Mouse (Mus musculus) cerebellum, postnatal 25 days (tissue): ENCODE data around the gene AC124502.3.
"Not testable (repeated sequence)": the region's sequence is repeated elsewhere in the genome, so short reads cannot be mapped to it uniquely, and the experiment has no call there.

Experiments used
- DNase-seq, 2 experiments: peaks; one replicate each; pipeline ENCODE4 v3.0.0; 2021; ENCODE audit warnings: mixed read lengths in 2 of 2

Gene AC124502.3

DNA sequence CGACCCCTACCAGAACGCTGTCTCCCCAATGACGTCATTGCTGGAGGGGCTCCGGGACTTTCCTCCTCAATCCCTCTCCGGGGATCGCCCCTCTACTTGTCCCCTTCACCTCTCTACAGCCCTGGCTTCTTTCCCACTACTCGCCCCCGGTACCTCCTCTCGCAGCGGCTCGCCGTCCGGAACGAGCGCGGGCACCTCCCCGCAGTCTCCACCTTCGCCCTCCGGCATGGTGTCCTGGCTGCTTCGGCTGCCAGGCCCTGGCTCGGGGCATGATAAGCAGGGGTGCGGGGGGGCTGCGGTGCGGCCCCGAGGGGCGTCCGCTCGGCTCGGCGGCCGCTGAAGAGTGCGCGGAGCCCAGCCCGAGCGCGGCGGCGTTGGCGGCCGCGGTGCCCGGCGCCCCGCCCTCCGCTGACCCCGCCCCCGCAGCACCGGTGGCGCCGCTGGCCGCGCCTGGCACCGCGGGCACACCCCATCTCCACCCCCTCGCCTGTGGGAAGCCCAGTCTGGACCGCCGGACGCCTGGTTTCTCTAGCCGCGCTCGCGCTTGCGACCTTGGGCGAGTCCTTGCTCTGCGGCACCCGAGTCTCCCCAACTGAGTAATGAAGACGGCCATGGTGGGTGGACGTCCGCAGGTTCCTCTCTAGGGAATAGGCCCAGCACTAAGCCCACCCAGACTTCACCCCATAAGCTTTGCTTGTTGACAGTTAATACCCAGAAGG, 46.6 kb downstream of the AC124502.3 start, which contains the start of gene Tmem151a:
Tmem151a (minus strand) TSS at position 387 of the 719 bp plus-strand sequence.
- peak; percentile 79 to 88 for DNase-seq

DNA sequence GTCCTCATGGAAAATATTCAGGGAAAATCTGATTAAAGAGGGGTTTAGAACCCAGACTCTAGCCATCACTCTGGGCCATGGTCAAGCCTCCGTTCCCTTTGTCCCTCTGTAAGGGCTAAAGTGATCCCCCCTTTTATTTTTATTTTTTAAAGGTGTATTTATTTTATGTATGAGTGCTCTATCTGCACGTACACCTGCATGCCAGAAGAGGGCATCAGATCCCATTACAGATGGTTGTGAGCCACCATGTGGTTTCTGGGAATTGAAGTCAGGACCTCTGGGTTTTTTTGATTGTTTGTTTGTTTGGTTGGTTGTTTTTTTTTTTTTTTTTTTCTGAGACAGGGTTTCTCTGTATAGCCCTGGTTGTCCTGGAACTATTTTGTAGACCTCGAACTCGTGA, 47.8 kb downstream of the AC124502.3 start:
- DNase-seq = not testable (repeated sequence)

DNA sequence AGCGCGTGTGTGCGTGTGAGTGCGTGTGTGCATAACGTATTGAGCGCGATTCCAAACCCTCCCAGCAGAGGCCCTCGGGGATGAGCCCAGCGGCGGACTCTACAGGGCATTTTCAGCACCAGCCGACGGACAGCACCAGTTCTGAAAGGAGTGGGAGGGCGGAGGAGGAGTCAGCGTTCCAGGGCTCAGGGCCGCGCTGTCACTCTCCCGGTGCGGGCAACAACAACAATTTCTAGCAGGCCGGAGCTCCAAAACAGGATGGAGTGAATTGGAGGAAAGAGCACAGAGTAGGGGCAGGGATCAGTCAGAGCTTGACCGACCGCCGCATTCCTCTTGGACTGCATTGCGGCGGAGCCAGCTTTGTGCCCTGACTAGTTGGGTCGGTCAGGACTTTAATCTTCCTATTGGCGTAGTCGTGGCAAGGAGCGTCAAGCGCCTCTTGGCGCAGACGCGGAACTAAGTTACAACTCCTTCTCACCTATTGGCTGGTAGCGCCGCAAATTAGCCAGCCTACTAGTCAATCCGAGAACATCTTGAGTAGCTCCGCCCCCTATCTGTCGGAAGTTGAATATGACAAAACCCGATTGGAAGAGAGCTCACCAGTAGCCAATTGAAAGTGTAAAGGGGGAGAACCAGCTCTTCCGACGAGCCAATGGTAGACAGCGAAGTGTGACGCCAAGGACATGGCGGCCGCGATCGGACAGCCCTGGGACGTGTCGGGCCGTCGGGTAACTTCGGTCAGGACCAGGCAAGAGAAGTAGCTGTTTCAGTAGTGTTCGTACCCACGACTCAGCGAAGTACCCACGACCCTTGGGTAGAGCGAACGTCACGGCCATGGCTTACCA, 49.4 kb downstream of the AC124502.3 start, which contains the start of gene Yif1a:
Yif1a (plus strand) TSS at position 655 of the 845 bp plus-strand sequence.
- peak; percentile 90 to 93 for DNase-seq

DNA sequence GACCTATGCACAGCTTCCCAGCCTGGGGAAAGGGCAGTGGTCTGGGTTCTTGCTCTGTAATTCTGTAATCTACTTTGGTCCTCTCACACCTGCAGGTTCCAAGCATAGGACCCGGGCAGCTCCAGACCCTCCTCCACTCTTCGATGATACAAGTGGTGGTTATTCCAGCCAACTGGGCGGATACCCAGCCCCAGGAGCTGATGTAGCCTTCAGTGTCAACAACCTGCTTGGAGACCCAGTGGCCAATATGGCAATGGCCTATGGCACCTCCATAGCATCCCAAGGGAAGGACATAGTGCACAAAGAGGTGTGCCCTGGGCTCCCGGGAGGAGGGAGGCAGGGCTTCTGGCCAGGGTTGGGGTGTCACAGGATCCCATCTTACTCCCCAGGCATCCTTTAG, 50.6 kb downstream of the AC124502.3 start:
- DNase-seq = peak in 1 of 2 experiments; percentile 29

DNA sequence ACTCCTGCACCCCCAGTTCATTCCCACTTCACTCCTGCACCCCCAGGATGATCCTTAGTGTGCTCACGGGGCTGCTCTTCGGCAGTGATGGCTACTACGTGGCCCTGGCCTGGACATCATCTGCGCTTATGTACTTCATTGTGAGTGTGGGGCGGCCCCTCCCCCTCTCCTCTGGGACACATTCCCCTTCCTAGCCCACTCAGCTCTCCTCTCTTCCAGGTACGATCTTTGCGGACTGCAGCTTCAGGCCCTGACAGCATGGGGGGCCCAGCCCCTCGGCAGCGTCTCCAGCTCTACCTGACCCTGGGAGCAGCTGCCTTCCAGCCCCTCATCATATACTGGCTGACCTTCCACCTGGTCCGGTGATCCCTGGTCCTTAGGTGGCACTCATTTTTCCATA, 53.4 kb downstream of the AC124502.3 start:
- DNase-seq = peak in 1 of 2 experiments; percentile 43

DNA sequence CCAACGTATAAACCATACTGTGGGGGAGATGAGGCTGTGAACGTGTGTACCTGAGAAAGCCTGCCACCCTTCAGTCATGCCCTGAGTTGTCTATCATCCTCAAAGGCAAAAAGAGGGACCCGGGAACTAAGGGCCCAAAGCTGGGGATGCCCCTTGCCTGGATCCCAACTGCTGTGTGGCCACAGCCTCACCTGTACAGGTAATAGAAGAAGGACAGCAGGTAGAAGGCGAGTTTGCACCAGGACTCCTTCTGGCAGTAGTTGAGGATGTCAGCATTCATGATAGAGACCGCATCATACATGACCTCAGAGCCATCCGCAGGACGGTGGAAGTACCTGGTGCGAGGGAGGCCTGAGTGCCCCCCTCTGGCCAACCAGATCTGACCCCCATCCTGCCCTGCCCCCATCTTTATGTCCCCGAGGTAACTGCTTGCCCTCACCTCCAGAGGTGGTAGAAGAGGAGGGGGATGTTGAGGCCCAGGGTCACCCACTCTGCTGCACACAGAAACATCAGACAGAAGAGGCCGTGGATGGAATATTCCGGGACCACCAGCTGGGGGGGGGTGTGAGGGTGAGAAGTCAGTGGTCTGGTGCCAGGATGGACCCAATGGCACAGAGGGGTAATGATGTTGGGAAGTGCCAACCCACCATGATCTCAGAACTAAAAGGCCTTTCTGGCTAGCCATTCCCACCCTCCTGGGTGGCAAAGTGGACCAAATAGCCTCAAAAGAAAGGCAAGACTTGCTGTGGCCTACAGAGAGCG, 55.0 kb downstream of the AC124502.3 start:
- DNase-seq = peak in 1 of 2 experiments; percentile 57

DNA sequence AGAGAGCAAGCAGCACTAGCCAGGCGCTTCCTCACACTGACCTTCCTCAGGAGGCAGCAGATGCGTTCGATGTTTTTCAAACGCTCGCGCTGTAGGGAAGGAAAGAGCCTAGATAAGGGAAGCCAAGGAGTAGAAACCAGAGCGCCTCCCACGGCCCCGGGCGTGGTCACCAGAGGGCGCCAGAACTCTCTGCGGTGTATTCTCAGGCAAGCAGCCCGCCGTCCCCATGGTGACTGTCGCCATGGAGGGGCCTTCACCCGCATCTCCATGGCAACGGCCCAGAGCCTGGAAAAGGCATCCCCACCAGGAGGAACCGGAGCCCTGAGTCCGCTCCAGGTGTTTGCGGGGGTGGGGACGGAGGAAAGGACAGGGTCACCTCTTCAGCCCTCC, 55.5 kb downstream of the AC124502.3 start:
- DNase-seq = peak; percentile 98 to 99

DNA sequence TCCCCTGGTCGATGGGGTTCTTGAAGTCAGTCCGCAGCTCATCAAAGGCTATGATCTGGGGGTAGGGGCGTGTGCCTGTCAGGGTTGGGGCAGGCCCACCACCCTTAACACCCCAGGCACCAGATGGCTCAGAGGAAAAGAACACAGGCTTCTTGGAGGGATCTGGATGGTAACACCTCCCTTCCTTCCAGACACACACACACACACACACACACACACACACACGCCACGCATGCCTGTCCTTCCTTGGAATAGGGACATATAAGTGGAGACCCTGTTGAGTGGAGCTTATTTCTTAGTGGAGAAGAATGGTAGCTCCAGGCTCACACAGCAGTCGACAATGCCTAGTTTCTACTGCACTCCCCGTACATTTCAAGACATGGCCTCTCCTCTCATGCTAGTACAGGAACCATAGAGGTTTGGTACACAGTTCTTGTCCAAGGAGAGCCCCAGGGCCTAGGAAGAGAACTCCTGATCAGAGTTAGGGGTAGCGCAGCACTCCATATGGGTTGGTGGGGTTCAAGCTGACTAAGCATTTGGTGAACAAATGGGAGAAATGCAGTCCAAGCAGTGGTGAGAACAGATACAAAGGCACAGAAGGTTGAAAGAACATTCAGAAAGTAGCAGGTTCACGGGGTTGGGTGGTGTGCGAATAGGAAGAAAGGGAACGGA, 56.2 kb downstream of the AC124502.3 start:
- DNase-seq = peak in 1 of 2 experiments; percentile 13

DNA sequence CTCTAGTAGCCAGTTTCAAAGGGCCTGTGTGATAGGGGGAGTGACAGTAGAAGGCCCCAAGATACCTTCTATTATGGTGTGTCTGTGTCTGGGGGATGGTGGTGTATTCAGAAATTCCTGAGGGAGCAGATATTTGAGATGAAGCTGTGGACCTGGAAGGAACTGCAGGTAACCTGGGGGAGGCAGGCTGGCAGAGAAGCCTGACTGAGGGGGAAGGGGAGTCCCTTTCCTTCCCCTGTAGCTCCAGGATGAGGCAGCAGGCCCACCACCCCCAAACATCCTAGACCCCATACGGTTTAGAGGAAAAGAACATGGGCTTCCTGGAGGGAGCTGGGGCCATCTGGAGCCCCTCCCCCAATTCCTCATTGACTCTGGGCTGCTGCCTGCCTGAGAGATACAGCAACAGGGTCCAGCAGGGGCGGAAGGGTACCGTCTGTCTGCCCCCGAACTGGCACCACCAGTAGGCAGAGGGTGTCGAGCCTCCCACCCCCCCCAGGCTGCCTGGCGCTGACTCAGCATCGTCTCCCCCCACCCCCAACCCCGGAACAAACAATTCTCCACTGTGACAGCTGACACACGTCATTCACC, 57.3 kb downstream of the AC124502.3 start:
- peak in 1 of 2 experiments; percentile 47 for DNase-seq

DNA sequence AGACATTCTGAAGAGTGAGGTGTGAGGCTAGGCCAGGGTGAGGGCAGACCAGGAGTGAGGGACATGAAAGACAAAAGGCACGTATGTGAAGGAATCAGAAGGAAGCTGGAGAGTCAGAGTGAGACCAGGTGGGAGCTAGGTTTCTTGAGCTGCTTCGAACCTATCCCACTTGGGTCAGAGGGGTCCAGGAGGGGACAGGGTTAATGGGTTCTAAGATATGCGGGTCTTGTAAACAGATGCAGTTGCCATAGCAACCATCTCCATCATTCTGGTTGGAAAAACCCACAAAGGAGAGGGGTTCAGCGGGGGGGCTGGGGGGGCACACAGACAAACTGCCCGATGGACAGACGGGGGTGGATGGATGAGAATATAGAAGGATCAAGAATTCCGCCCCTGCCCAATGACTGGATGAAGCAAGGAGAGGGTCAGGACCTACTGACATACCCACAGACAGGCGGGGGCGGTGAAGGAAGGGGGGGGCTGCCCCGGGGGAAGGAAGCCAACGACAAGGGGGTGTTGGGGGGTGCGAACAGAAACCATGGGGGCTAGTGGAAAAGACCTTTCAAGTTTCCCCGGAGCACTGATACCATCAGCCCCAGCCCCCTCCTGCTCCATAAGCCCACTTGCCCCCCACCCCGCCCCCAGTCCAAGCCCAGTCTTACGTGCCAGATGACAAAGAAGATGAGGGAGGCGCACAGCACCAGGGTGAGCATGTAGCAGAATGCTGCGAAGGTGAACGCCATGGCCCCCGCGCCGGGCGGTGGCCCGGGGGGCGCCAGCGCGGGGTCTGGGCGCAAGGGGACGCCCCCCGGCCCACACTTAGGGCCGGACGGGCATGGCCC, 59.1 kb downstream of the AC124502.3 start:
- DNase-seq = peak in 1 of 2 experiments; percentile 50

DNA sequence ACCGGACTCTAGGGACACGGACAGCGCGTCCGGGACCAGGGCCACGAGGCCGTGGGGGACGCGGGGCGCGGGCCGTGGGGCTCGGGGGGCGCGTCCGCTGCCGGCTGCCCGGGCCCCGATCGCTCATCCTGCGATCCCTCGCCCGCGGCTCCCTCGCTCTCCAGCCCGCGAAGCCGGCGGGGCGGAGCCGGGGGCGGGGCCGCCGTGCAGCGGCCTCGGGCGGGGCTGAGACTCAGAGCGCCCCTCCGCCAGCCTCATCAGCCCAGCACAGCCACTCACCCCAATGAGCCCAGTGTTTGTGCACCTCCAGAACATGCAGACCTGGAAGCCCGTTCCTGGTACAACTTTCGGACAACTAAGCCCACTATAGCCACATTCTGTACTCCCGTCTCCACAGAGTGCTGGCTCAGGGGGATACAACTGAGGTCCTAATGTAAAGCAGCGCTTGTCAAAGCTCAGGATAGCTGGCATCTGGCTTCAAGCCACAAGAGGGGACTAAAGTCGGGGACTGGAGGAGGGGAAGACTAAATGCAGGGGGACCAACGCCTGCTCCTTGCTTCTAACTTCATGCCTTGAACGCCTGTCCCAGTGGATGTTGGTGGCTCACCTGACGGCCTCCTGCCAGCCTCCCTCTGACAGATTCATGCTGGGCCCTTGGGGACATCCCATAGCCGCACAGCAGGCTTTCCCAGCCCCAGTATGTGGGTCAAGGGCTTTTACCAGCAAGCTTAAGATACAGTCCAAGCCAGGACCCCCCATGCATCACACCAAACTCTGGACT, 59.9 kb downstream of the AC124502.3 start, which contains the start of gene Cnih2:
Cnih2 (minus strand) TSS at position 159 of the 781 bp plus-strand sequence.
- peak; percentile 81 to 89 for DNase-seq
